Mouse (Mus musculus) left cerebral cortex, adult 8-10 months (tissue): Measurements from ENCODE around the gene Tubgcp4. TPM values are rescaled to one million over a fixed set of nuclear protein-coding genes. Genes with fewer than 3 reads are reported as not detected.

Source experiments
- DNase-seq, 2 experiments: peaks; one replicate each; pipeline ENCODE4 v3.0.0; 2022; ENCODE audit warnings: low spot score in 2 of 2
- total RNA-seq, 4 experiments: library from RNA; stranded (reverse); gene quantifications; 2 replicates each; pipeline ENCODE4 v1.2.4; 2022

Tubgcp4 gene
- total RNA-seq, 4 experiments from 2014 or later, result 34.4 to 39.3 (median 34.7) TPM

DNA sequence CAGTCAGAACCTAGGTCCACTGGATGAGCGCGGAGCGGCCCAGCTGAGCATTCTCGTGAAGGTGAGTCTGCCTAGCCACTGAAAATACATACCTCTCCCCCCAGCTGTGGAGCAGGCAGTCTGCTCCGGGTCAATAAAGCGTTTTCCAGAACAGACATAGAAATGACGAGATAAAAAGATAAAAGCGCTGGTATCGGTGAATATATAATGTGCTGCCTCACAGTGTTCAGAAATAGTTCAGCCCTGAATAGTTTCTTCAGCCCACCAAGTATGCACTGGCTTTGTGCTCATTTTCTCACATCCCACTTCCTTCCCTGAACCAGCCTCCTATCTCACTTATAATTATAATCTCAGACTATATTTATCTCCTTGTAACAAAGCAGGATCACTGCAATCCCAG lies 25.0 kb downstream of the Tubgcp4 start:
- peak in 1 of 2 experiments; percentile 50 for DNase-seq

GRCm38 (mm10) chr2:121204276-121204675 lies 33.8 kb downstream of the Tubgcp4 start:
- DNase-seq, result no peak

GRCm38 (mm10) chr2:121206541-121206940 lies 36.1 kb downstream of the Tubgcp4 start:
- DNase-seq, result no peak

DNA sequence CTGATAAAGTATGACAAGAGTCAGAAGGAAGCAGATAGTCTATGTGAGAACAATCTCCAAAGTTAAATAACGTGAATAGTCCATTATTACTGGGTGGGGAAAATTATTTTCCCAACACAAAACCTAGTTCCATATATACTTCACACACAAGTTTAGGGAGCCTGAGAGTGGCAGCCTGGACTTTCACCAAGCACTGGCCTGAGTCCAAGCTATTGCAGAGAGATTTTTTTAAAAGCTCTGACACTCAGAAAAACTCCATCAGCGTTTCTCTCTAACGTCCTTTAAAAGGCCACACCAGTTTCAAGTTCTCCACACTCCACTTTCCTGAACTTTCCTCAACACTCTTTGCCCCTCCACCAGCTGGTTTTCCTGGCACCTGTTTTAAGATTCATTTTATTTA lies 44.0 kb downstream of the Tubgcp4 start:
- DNase-seq, result no peak

- DNase-seq, result no peak
Measured at GRCm38 (mm10) chr2:121219177-121219576, 48.7 kb downstream of the Tubgcp4 start.

DNA sequence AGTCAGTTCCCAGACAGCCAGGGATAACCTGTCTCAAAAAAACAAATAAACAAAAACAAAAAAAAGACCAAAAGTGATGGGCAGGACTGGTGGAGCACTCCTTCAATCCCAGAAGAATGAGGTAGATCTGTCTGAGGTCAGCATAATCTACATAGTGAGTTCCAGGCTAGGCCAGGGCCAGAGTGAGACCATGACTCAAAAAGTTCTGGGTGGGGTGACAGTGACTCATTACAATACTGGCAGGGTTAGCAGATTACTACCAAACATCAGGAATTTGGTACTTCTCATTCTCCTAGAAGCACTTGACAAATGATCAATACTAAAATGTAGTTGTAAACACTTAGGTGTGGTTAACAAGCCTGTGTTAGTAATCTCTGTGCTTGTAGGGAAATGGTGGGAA lies 49.5 kb downstream of the Tubgcp4 start:
- no peak for DNase-seq

GRCm38 (mm10) chr2:121223010-121223409 lies 52.6 kb downstream of the Tubgcp4 start:
- peak; percentile 28 to 36 for DNase-seq

- no peak for DNase-seq
Measured at GRCm38 (mm10) chr2:121228135-121228534, 57.7 kb downstream of the Tubgcp4 start.

DNA sequence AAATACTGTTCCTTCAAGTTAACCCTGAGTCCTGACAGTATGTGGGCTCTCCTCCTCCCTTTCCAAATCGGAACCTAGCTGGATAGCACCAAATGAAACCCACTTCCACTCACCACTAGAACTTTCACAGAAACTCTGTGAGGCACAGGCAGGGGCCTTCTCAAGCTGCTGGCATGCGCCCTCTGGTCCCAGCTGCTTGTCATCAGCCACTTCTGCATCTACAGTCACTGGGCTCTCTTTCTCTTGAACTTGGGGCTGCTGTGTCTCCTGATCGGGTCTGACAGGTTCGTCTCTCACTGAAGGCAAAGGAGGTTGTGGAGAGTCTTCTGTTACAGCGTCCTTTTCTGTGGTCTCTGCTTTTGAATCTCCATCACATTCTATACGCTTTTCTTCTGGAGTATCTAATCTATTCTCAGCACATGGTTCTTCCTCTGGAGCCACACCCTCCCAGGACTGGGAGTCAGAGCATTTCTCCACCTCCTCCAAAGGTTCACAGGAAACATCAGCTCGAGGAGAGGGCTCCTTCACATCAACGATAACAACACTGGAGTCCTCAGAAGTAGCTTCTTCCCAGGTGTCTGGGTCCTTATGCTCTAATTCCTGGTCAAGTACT lies 65.1 kb downstream of the Tubgcp4 start:
- DNase-seq, result no peak

- no peak for DNase-seq
Measured at GRCm38 (mm10) chr2:121239426-121239825, 69.0 kb downstream of the Tubgcp4 start.

DNA sequence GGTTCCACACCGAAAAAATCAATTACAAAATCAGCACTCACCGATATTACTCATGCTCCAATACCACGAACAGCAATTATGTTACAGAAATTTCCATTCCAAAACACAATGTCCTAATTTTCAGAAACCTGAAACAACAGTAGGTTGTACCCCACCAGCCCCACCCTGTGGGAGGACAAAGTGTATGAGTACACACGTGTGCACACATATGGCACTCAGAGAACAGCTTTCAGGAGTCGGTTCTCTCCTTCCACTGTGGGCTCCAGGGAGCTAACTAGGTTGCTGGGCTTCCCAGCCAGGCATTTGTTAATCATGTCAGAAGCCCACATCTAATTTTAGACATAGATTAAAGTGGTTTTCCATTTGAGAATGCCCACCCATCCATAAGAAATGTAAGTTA lies 73.6 kb downstream of the Tubgcp4 start:
- no peak for DNase-seq

Other genes starting within 250 kb of the Tubgcp4 start
- gene Ubr1, start 199.9 kb upstream of the Tubgcp4 start, total RNA-seq, result 10 to 100 TPM; 40.6 to 46.5 (median 44.4) TPM
- 10 to 100 TPM; 22.7 to 30.4 (median 25.3) TPM for gene Tmem62, start 193.6 kb upstream of the Tubgcp4 start, total RNA-seq
- 10 to 100 TPM; 56.9 to 60.5 (median 59.9) TPM for gene Ccndbp1, start 162.3 kb upstream of the Tubgcp4 start, total RNA-seq
- gene Epb42, start 133.6 kb upstream of the Tubgcp4 start, total RNA-seq, result not detected
- gene Tgm5, start 84.8 kb upstream of the Tubgcp4 start, total RNA-seq, result not detected
- gene Tgm7, start 60.9 kb upstream of the Tubgcp4 start, total RNA-seq, result under 1 TPM in 2 of 4 experiments, not detected in 2; 0.30 to 0.35 TPM
- gene Adal, start 30.2 kb upstream of the Tubgcp4 start, total RNA-seq, result 10 to 100 TPM; 17.6 to 19.9 (median 18.6) TPM
- 1 to 10 TPM; 7.1 to 9.8 (median 7.4) TPM for gene Lcmt2, start 30.0 kb upstream of the Tubgcp4 start, total RNA-seq
- 1 to 10 TPM; 4.9 to 6.5 (median 6.0) TPM for gene Zscan29, start 471 bp downstream of the Tubgcp4 start, total RNA-seq
- gene Trp53bp1, start 100.8 kb downstream of the Tubgcp4 start, total RNA-seq, result 100 to 1,000 TPM; 139 to 154 (median 147) TPM
- gene Map1a, start 118.9 kb downstream of the Tubgcp4 start, total RNA-seq, result 100 to 1,000 TPM; 617 to 748 (median 671) TPM
- 100 to 1,000 TPM; 121 to 145 (median 130) TPM for gene Ppip5k1, start 184.7 kb downstream of the Tubgcp4 start, total RNA-seq
- 100 to 1,000 TPM; 418 to 426 (median 425) TPM for gene Ckmt1, start 187.1 kb downstream of the Tubgcp4 start, total RNA-seq
- under 1 TPM; 0.09 to 0.91 (median 0.32) TPM for gene Strc, start 216.5 kb downstream of the Tubgcp4 start, total RNA-seq
- 100 to 1,000 TPM; 140 to 171 (median 153) TPM for gene Pdia3, start 243.1 kb downstream of the Tubgcp4 start, total RNA-seq
- gene Catsper2, start 243.1 kb downstream of the Tubgcp4 start, total RNA-seq, result 1 to 10 TPM; 4.2 to 5.9 (median 5.1) TPM